Mouse (Mus musculus) cerebellum, postnatal 36 days (tissue): ENCODE results near the gene Ttc3.

ENCODE experiments used
- DNase-seq, 2 experiments: peaks; one replicate each; pipeline ENCODE4 v3.0.0; 2021 to 2022; ENCODE audit warnings: mixed read lengths in 2 of 2

The Ttc3 gene

DNA sequence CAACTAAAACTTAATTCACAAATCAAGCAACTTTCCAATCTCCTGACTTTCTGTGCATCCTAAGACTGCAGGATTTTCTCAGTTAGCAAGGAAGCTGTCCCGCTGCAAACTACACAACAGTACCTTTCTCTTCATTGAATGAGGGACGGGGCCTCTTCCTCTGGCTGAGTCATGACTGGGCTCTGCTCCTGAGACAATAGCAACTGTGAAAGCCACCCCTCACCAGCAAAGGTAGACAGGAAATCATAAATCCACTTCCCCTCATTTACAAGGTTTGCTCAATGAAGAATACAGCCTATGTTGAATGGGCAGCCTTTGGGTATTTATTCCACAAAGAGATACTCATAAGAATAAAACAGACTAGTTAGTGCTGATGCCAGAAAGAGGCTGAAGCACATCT, 139.6 kb downstream of the Ttc3 start:
- DNase-seq = no peak

DNA sequence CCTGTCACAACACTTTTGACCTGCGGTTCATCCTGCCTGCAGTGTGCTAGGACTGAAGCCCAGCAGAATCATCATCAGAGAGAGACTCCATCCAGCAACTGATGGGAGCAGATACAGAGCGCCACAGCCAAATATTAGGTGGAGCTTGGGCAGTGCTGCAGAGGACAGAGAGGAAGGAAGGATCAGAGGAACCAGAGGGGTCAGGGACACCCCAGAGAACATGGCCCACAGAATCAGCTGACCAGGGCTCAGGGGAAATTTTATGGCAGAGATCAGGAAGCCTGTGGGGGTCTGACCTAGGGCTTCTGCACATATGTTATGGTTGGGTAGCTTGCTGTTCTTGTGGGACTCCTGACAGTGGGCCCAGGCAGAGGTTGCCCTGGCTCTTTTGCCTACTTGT, 147.2 kb downstream of the Ttc3 start:
- DNase-seq = no peak
